Mouse (Mus musculus) liver, embryonic 14.5 days (tissue): ENCODE data around the gene Dvl2. TPM values are rescaled to one million over a fixed set of nuclear protein-coding genes. Genes with fewer than 3 reads are reported as not detected.

Source experiments
- ATAC-seq: fragments of 200-750 bp; cut with Nextera tagmentation; 2 replicates; pipeline ENCODE4 v1.8.0; 2017; ENCODE audit warnings: moderate number of reproducible peaks, mild to moderate bottlenecking, moderate library complexity; ENCODE audit not compliant: insufficient read depth
- DNase-seq, 3 experiments: peaks; one replicate each; pipeline ENCODE4 v3.0.0-alpha.2; 2012 to 2013; ENCODE audit warnings: low read depth in 3 of 3, low spot score in 3 of 3
- H3K27ac ChIP-seq: fragments of 300-500 bp; sonication (generic); 2 replicates; pipeline ENCODE4 v1.5.1; 2014; ENCODE audit warnings: moderate library complexity, mild to moderate bottlenecking, control low read depth, inconsistent platforms
- H3K27me3 ChIP-seq: fragments of 300-500 bp; sonication (generic); 2 replicates; pipeline ENCODE4 v1.6.1; 2014; ENCODE audit warnings: mild to moderate bottlenecking, low read length, moderate library complexity; ENCODE audit not compliant: control insufficient read depth, insufficient read depth
- H3K36me3 ChIP-seq: fragments of 300-500 bp; sonication (generic); replicated peaks from 2 replicates; pipeline ENCODE4 v1.6.1; 2014; ENCODE audit warnings: low read depth; ENCODE audit not compliant: control insufficient read depth, insufficient read depth
- H3K4me1 ChIP-seq, 2 experiments: fragments of 200-500 bp in 1 of 2; fragments of 300-500 bp in 1 of 2; sonication (generic) in 1 of 2; replicated peaks; 2 replicates each; pipeline ENCODE4 v1.6.1; 2012 to 2014; ENCODE audit warnings: antibody characterized with exemption in 1 of 2, inconsistent platforms in 1 of 2, low read length in 1 of 2; ENCODE audit not compliant: control insufficient read depth in 2 of 2, insufficient read depth in 2 of 2
- H3K4me2 ChIP-seq: fragments of 300-500 bp; sonication (generic); 2 replicates; pipeline ENCODE4 v1.6.1; 2014; ENCODE audit warnings: low read depth, mild to moderate bottlenecking, control low read depth, moderate library complexity
- H3K4me3 ChIP-seq, 2 experiments: fragments of 200-500 bp in 1 of 2; fragments of 300-500 bp in 1 of 2; sonication (generic) in 1 of 2; 2 replicates each; pipeline ENCODE4 v1.5.1; 2012 to 2014; ENCODE audit warnings: low read depth in 2 of 2, low read length in 2 of 2, mild to moderate bottlenecking in 2 of 2, control low read depth in 1 of 2, inconsistent platforms in 1 of 2, moderate library complexity in 1 of 2; ENCODE audit not compliant: insufficient read depth in 1 of 2
- H3K9ac ChIP-seq: fragments of 300-500 bp; sonication (generic); replicated peaks from 2 replicates; pipeline ENCODE4 v1.6.1; 2014; ENCODE audit warnings: mild to moderate bottlenecking, control low read depth, moderate library complexity
- H3K9me3 ChIP-seq: fragments of 300-500 bp; sonication (generic); 2 replicates; pipeline ENCODE4 v1.6.1; 2016; ENCODE audit warnings: low read length, mixed read lengths; ENCODE audit not compliant: control insufficient read depth
- CTCF ChIP-seq: IDR thresholded peaks from 2 replicates; pipeline ENCODE4 v1.5.1; 2016; ENCODE audit warnings: antibody characterized with exemption, low read depth, control low read depth
- EP300 ChIP-seq: IDR thresholded peaks from 2 replicates; pipeline ENCODE4 v1.6.1; 2016; ENCODE audit warnings: antibody characterized with exemption, low read depth
- WGBS: fragments of 180-500 bp; shearing (Covaris S2); extraction: QIAGEN DNeasy Blood & Tissue Kit; methylation state at CpG from one replicate; pipeline ENCODE4 v1.1.7; 2014; ENCODE audit not compliant: insufficient replicate concordance; 5-methylcytosine and 5-hydroxymethylcytosine counted together
- polyA plus RNA-seq, 2 experiments: library from polyadenylated mRNA; depleted of rRNA in 1 of 2; stranded (reverse) in 1 of 2; unstranded in 1 of 2; fragments of >200 nt; fragmentation: Nextera tagmentation in 1 of 2; extraction: Ambion mirVana in 1 of 2; gene quantifications; 2 replicates each; pipeline versions ENCODE4 v1.2.1 to v1.2.3; 2012 to 2014

Gene Dvl2
- polyA plus RNA-seq, 2 experiments: 3.4 to 4.2 TPM

GRCm38 (mm10) chr11:70029829-70030550 lies 29.6 kb downstream of the Dvl2 start:
- Histone ChIP-seq H3K9me3 (no peaks in the 10 kb centered on the region), H3K27ac (no peak overlapping the region), H3K9ac (no peak overlapping the region), H3K4me2 (no peak overlapping the region), H3K4me3 (no peak overlapping the region), H3K4me1 (peaks cover 3 to 13% of the 10 kb centered on the region in 2 experiments; a peak in 3 of 4 replicates), H3K27me3 (peaks cover 6% of the 10 kb centered on the region), H3K36me3 (no peaks in the 10 kb centered on the region)
- TF ChIP-seq CTCF: no peak
- no peak for TF ChIP-seq EP300
- WGBS: 59% methylated on average over 11 of the region's 11 CpGs
- ATAC-seq (no peak), DNase-seq (no peak)

- Histone ChIP-seq H3K4me2 (no peak overlapping the region), H3K4me1 (peaks cover 3 to 13% of the 10 kb centered on the region in 2 experiments; a peak in 3 of 4 replicates), H3K27me3 (peaks cover 2% of the 10 kb centered on the region), H3K36me3 (no peaks in the 10 kb centered on the region), H3K9me3 (no peaks in the 10 kb centered on the region), H3K4me3 (no peak overlapping the region), H3K27ac (no peak overlapping the region), H3K9ac (no peak overlapping the region)
- ATAC-seq (no peak), DNase-seq (no peak)
- TF ChIP-seq EP300: no peak
- TF ChIP-seq CTCF: no peak
- 81% methylated on average over 28 of the region's 28 CpGs for WGBS
These were observed 30.4 kb downstream of the Dvl2 start for GRCm38 (mm10) chr11:70030651-70031320.

GRCm38 (mm10) chr11:70031321-70031670 lies 30.9 kb downstream of the Dvl2 start:
- no peak overlapping the region for H3K4me2 ChIP-seq
- H3K9me3 ChIP-seq: no peaks in the 10 kb centered on the region
- no peak overlapping the region for H3K27ac ChIP-seq
- 80% methylated on average over 11 of the region's 11 CpGs for WGBS
- peaks cover 3 to 13% of the 10 kb centered on the region in 2 experiments; a peak in 3 of 4 replicates for H3K4me1 ChIP-seq
- ATAC-seq: no peak
- H3K36me3 ChIP-seq: no peaks in the 10 kb centered on the region
- no peak overlapping the region for H3K9ac ChIP-seq
- TF ChIP-seq EP300 (no peak), CTCF (no peak)
- no peak for DNase-seq
- no peak overlapping the region for H3K4me3 ChIP-seq
- H3K27me3 ChIP-seq: peaks cover 2% of the 10 kb centered on the region

GRCm38 (mm10) chr11:70038174-70038573 lies 37.8 kb downstream of the Dvl2 start:
- no peak for ATAC-seq

GRCm38 (mm10) chr11:70039631-70040030 lies 39.2 kb downstream of the Dvl2 start:
- WGBS: 74% methylated on average over 10 of the region's 10 CpGs
- no peak for ATAC-seq
- H3K27me3 ChIP-seq: no peaks in the 10 kb centered on the region
- DNase-seq: no peak
- H3K4me3 ChIP-seq: no peak overlapping the region
- no peaks in the 10 kb centered on the region for H3K4me1 ChIP-seq
- TF ChIP-seq CTCF (no peak), EP300 (no peak)
- H3K4me2 ChIP-seq: no peak overlapping the region
- no peaks in the 10 kb centered on the region for H3K9me3 ChIP-seq
- H3K9ac ChIP-seq: no peak overlapping the region
- H3K36me3 ChIP-seq: no peaks in the 10 kb centered on the region
- no peak overlapping the region for H3K27ac ChIP-seq

More at GRCm38 (mm10) chr11:70038174-70038573, 37.8 kb downstream of the Dvl2 start:
- H3K27me3 ChIP-seq: no peaks in the 10 kb centered on the region
- no peaks in the 10 kb centered on the region for H3K36me3 ChIP-seq
- H3K4me3 ChIP-seq: no peak overlapping the region
- no peak overlapping the region for H3K9ac ChIP-seq
- 43% methylated on average over 7 of the region's 7 CpGs for WGBS
- H3K4me1 ChIP-seq: no peaks in the 10 kb centered on the region
- TF ChIP-seq CTCF (no peak), EP300 (no peak)
- no peak for DNase-seq
- no peak overlapping the region for H3K4me2 ChIP-seq
- H3K27ac ChIP-seq: no peak overlapping the region
- H3K9me3 ChIP-seq: no peaks in the 10 kb centered on the region
